Mouse (Mus musculus) macrophage (primary cell): ENCODE data around the gene Rgs16. TPM values are rescaled to one million over a fixed set of nuclear protein-coding genes. Genes with fewer than 3 reads are reported as not detected.

ENCODE experiments used
- H3K27ac ChIP-seq: fragments of 350-480 bp; formaldehyde crosslinking; 2 replicates; pipeline ENCODE4 v1.9.0; 2021
- H3K36me3 ChIP-seq: fragments of 350-480 bp; formaldehyde crosslinking; 2 replicates; pipeline ENCODE4 v1.9.0; 2021; ENCODE audit errors: inconsistent target
- H3K4me3 ChIP-seq: fragments of 350-480 bp; formaldehyde crosslinking; 2 replicates; pipeline ENCODE4 v1.9.0; 2021; ENCODE audit errors: inconsistent target
- H3K79me2 ChIP-seq: fragments of 350-480 bp; formaldehyde crosslinking; 2 replicates; pipeline ENCODE4 v1.9.0; 2021; ENCODE audit errors: inconsistent target
- WGBS: methylation state at CpG from one replicate; pipeline ENCODE4 v1.1.7; 2026; ENCODE audit warnings: inconsistent platforms; ENCODE audit not compliant: missing documents; 5-methylcytosine and 5-hydroxymethylcytosine counted together
- polyA plus RNA-seq: library from polyadenylated mRNA; stranded (reverse); fragments of 250-400 nt; gene quantifications from 3 replicates; pipeline ENCODE4 v1.2.4, GENCODE M21; 2018; ENCODE audit warnings: inconsistent platforms
- total RNA-seq, 78 experiments: library from RNA; depleted of rRNA; stranded (reverse); fragments of 250-400 nt; gene quantifications; 1 replicate in 9 of 78; 2 replicates in 24 of 78; 3 replicates in 43 of 78; 4 replicates in 2 of 78; pipeline ENCODE4 v1.2.4; 2018; ENCODE audit warnings: inconsistent platforms in 56 of 78

Gene Rgs16
- total RNA-seq (2018; cell fraction: chromatin; rRNA removed) = under 1 TPM in 9 of 26 experiments, not detected in 17; 0.25 to 0.87 (median 0.36) TPM
- total RNA-seq (2018; cell fraction: cytosol; rRNA removed) = under 1 TPM in 22 of 26 experiments, not detected in 4; 0.04 to 0.99 (median 0.17) TPM
- total RNA-seq (2018; cell fraction: nucleus; rRNA removed) = 1 to 10 TPM in 1 of 26 experiments, under 1 TPM in 13, not detected in 12; 0.18 to 1.3 (median 0.31) TPM
- 0.11 to 1.2 TPM (median 0.14 TPM) in 3 replicates for polyA plus RNA-seq

- under 1% methylated on average over 27 of the region's 28 CpGs for WGBS
- H3K79me2 ChIP-seq = no peaks in the 10 kb centered on the region
- no peaks in the 10 kb centered on the region for H3K36me3 ChIP-seq
- H3K4me3 ChIP-seq = no peak within 1 kb of the TSS
- H3K27ac ChIP-seq = no peak within 1 kb of the TSS
These were observed at the start of gene Rgs16 for GRCm38 (mm10) chr1:153740145-153740544. Gene Rgs16, plus strand, starts transcription at chr1:153740349.

- Histone ChIP-seq H3K27ac (no peak overlapping the region), H3K36me3 (no peaks in the 10 kb centered on the region), H3K79me2 (no peaks in the 10 kb centered on the region), H3K4me3 (no peak overlapping the region)
- WGBS = 89% methylated on average over 6 of the region's 6 CpGs
These were observed 47.6 kb upstream of the Rgs16 start for GRCm38 (mm10) chr1:153692526-153692925.

GRCm38 (mm10) chr1:153694372-153695120, 45.6 kb upstream of the Rgs16 start:
- Histone ChIP-seq H3K27ac (no peak overlapping the region), H3K4me3 (no peak overlapping the region), H3K79me2 (no peaks in the 10 kb centered on the region), H3K36me3 (no peaks in the 10 kb centered on the region)
- WGBS = 98% methylated on average over 5 of the region's 6 CpGs

GRCm38 (mm10) chr1:153695398-153695797, 44.8 kb upstream of the Rgs16 start:
- Histone ChIP-seq H3K4me3 (no peak overlapping the region), H3K79me2 (no peaks in the 10 kb centered on the region), H3K36me3 (no peaks in the 10 kb centered on the region), H3K27ac (no peak overlapping the region)
- 93% methylated on average over 10 of the region's 10 CpGs for WGBS

GRCm38 (mm10) chr1:153696093-153696492, 44.1 kb upstream of the Rgs16 start:
- no peaks in the 10 kb centered on the region for H3K36me3 ChIP-seq
- no peaks in the 10 kb centered on the region for H3K79me2 ChIP-seq
- 95% methylated on average over 11 of the region's 11 CpGs for WGBS
- no peak overlapping the region for H3K27ac ChIP-seq
- no peak overlapping the region for H3K4me3 ChIP-seq

- H3K79me2 ChIP-seq = no peaks in the 10 kb centered on the region
- H3K27ac ChIP-seq = no peak overlapping the region
- H3K36me3 ChIP-seq = no peaks in the 10 kb centered on the region
- H3K4me3 ChIP-seq = no peak overlapping the region
- WGBS = 91% methylated on average over 4 of the region's 4 CpGs
These were observed 43.6 kb upstream of the Rgs16 start for GRCm38 (mm10) chr1:153696541-153696940.

- Histone ChIP-seq H3K4me3 (no peak overlapping the region), H3K36me3 (no peaks in the 10 kb centered on the region), H3K27ac (no peak overlapping the region), H3K79me2 (no peaks in the 10 kb centered on the region)
- 94% methylated on average over 16 of the region's 16 CpGs for WGBS
These were observed 42.4 kb upstream of the Rgs16 start for GRCm38 (mm10) chr1:153697581-153698251.

- Histone ChIP-seq H3K36me3 (no peaks in the 10 kb centered on the region), H3K27ac (no peak overlapping the region), H3K4me3 (no peak overlapping the region), H3K79me2 (no peaks in the 10 kb centered on the region)
- WGBS = 92% methylated on average over 6 of the region's 7 CpGs
These were observed 41.7 kb upstream of the Rgs16 start for GRCm38 (mm10) chr1:153698311-153699084.

- 29% methylated on average over 11 of the region's 11 CpGs for WGBS
- Histone ChIP-seq H3K27ac (no peak overlapping the region), H3K4me3 (no peak overlapping the region)
These were observed 39.6 kb upstream of the Rgs16 start for GRCm38 (mm10) chr1:153700448-153701063.

GRCm38 (mm10) chr1:153701461-153701860, 38.7 kb upstream of the Rgs16 start:
- H3K4me3 ChIP-seq = no peak overlapping the region
- H3K79me2 ChIP-seq = no peaks in the 10 kb centered on the region
- no peak overlapping the region for H3K27ac ChIP-seq
- no peaks in the 10 kb centered on the region for H3K36me3 ChIP-seq
- WGBS = 88% methylated on average over 1 of the region's 1 CpGs

More at GRCm38 (mm10) chr1:153700448-153701063, 39.6 kb upstream of the Rgs16 start:
- Histone ChIP-seq H3K36me3 (no peaks in the 10 kb centered on the region), H3K79me2 (no peaks in the 10 kb centered on the region)

- no peak overlapping the region for H3K27ac ChIP-seq
- H3K36me3 ChIP-seq = no peaks in the 10 kb centered on the region
- no peaks in the 10 kb centered on the region for H3K79me2 ChIP-seq
- 72% methylated on average over 8 of the region's 8 CpGs for WGBS
- no peak overlapping the region for H3K4me3 ChIP-seq
These were observed 37.8 kb upstream of the Rgs16 start for GRCm38 (mm10) chr1:153702166-153702852.

- Histone ChIP-seq H3K79me2 (no peaks in the 10 kb centered on the region), H3K36me3 (no peaks in the 10 kb centered on the region), H3K27ac (no peak overlapping the region), H3K4me3 (no peak overlapping the region)
- WGBS = 95% methylated on average over 7 of the region's 8 CpGs
These were observed 37.2 kb upstream of the Rgs16 start for GRCm38 (mm10) chr1:153702853-153703410.

GRCm38 (mm10) chr1:153703445-153703991, 36.6 kb upstream of the Rgs16 start:
- Histone ChIP-seq H3K79me2 (no peaks in the 10 kb centered on the region), H3K36me3 (no peaks in the 10 kb centered on the region), H3K4me3 (no peak overlapping the region), H3K27ac (no peak overlapping the region)
- 60% methylated on average over 11 of the region's 12 CpGs for WGBS
